18 mouse cellular contexts compared by ENCODE assay signal in the genomic region with DNA sequence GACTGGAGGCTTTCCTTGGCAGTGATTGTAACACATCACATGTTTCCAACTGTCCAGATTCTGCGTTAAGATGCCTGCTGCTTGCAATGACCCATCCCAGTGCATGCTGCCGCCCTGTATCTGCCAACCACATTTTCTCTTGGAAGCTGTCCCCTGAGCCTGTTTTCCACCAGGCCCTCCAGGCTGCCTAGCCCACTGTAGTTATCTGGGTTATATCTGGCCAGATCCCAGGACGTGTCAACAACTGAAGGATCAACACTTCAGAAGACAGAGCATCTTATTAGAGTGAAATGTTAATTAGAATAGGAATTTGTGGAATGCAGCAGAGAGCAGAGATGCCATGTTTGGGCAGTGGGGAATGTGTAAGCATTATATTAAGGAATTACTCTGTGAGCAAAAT.
DNase-seq lines count a peak whose midpoint lies in the region; ATAC-seq and TF ChIP-seq lines count a peak whose summit lies in the region.
"Had no signal": no experiment of that assay in that cellular context is flagged by ENCODE, and none has a peak within 500 bp of the region (broad histone marks: within the 10 kb centered on the region; RNA-seq: fewer than 3 reads in every experiment).

No protein-coding gene starts in this region.

- 0 out of 2 replicates have a peak overlapping the region, but pooled peaks have one; percentile 11 for H3K27ac ChIP-seq in forebrain, embryonic 13.5 days
- H3K27ac ChIP-seq in forebrain, embryonic 10.5 days, result no peak overlapping the region
- H3K27ac ChIP-seq in heart, embryonic 16.5 days (ENCODE audit: low read length), result peak overlapping the region; percentile 25; the same call in 1 of the 2 replicates
- no peak overlapping the region for H3K27ac ChIP-seq in midbrain, postnatal 0 days (ENCODE audit: low read depth, low read length)
- no peak overlapping the region for H3K27ac ChIP-seq in midbrain, embryonic 14.5 days (replicated peaks; ENCODE audit: low read depth, low read length)
- no peak overlapping the region for H3K27ac ChIP-seq in limb, embryonic 10.5 days
- H3K27ac ChIP-seq: embryonic facial prominence, embryonic 12.5 days; liver, embryonic 15.5 days; neural tube, embryonic 12.5 days had no signal

- H3K27me3 ChIP-seq in forebrain, embryonic 13.5 days, result no peaks in the 10 kb centered on the region
- H3K27me3 ChIP-seq in forebrain, embryonic 10.5 days (ENCODE audit: poor library complexity, severe bottlenecking), result no peaks in the 10 kb centered on the region
- H3K27me3 ChIP-seq in heart, embryonic 16.5 days (ENCODE audit: control insufficient read depth, insufficient read depth, low read length), result no peaks in the 10 kb centered on the region
- no peaks in the 10 kb centered on the region for H3K27me3 ChIP-seq in midbrain, postnatal 0 days (ENCODE audit: insufficient read depth, low read length)
- H3K27me3 ChIP-seq in midbrain, embryonic 14.5 days (ENCODE audit: control insufficient read depth, insufficient read depth, low read length), result no peaks in the 10 kb centered on the region
- no peaks in the 10 kb centered on the region for H3K27me3 ChIP-seq in limb, embryonic 10.5 days (ENCODE audit: low read depth, poor library complexity, severe bottlenecking)
- H3K27me3 ChIP-seq: embryonic facial prominence, embryonic 12.5 days; liver, embryonic 15.5 days; neural tube, embryonic 12.5 days had no signal

- no peak overlapping the region for H3K4me2 ChIP-seq in forebrain, embryonic 13.5 days
- no peak overlapping the region for H3K4me2 ChIP-seq in heart, embryonic 16.5 days (ENCODE audit: low read depth, low read length)
- H3K4me2 ChIP-seq in midbrain, postnatal 0 days (ENCODE audit: low read depth, low read length, poor library complexity, severe bottlenecking), result no peak overlapping the region
- H3K4me2 ChIP-seq in midbrain, embryonic 14.5 days (ENCODE audit: low read length), result no peak overlapping the region
- H3K4me2 ChIP-seq: embryonic facial prominence, embryonic 12.5 days; liver, embryonic 15.5 days; neural tube, embryonic 12.5 days had no signal

- DNase-seq in forebrain, embryonic 10.5 days (ENCODE audit: extremely low spot score, low spot score), result no peak
- DNase-seq in heart, adult 18-20 months, result no peak
- peak; percentile 39 for DNase-seq in midbrain, postnatal 0 days (ENCODE audit: low spot score)
- DNase-seq in midbrain, embryonic 14.5 days, result no peak
- no peak for DNase-seq in gastrocnemius, postnatal 4 days (ENCODE audit: low spot score in 2 of 2)
- DNase-seq in limb, embryonic 10.5 days (ENCODE audit: low spot score), result no peak
- DNase-seq: adrenal gland, postnatal 36 days; kidney, adult 2 months; kidney, postnatal 25 days; layer of hippocampus, adult 9-11 months; lung, postnatal 10 days; right cerebral cortex, postnatal 4 days; thymus, postnatal 25 days had no signal

- TF ChIP-seq CTCF in midbrain, postnatal 0 days (IDR thresholded peaks at IDR 0.05), result no peak

- ATAC-seq in forebrain, embryonic 13.5 days, result peak; percentile 89
- peak; percentile 87 for ATAC-seq in heart, embryonic 16.5 days (replicated peaks; ENCODE audit: extremely low read depth, insufficient read depth, low FRiP score)
- no peak for ATAC-seq in midbrain, postnatal 0 days (ENCODE audit: low FRiP score)
- no peak for ATAC-seq in midbrain, embryonic 14.5 days (ENCODE audit: low FRiP score, low TSS enrichment)

- H3K9ac ChIP-seq in forebrain, embryonic 13.5 days, result no peak overlapping the region
- H3K9ac ChIP-seq in heart, embryonic 16.5 days (ENCODE audit: low read length), result no peak overlapping the region
- no peak overlapping the region for H3K9ac ChIP-seq in midbrain, postnatal 0 days (replicated peaks; ENCODE audit: low read length, poor library complexity, severe bottlenecking)
- no peak overlapping the region for H3K9ac ChIP-seq in midbrain, embryonic 14.5 days (replicated peaks; ENCODE audit: low read length)
- H3K9ac ChIP-seq: embryonic facial prominence, embryonic 12.5 days; liver, embryonic 15.5 days; neural tube, embryonic 12.5 days had no signal

- no peaks in the 10 kb centered on the region for H3K9me3 ChIP-seq in forebrain, embryonic 13.5 days (replicated peaks)
- H3K9me3 ChIP-seq in forebrain, embryonic 10.5 days, result no peaks in the 10 kb centered on the region
- no peaks in the 10 kb centered on the region; the same call in 1 of the 2 replicates for H3K9me3 ChIP-seq in heart, embryonic 16.5 days (replicated peaks; ENCODE audit: control insufficient read depth, low read length)
- H3K9me3 ChIP-seq in midbrain, postnatal 0 days (ENCODE audit: low read length), result no peaks in the 10 kb centered on the region
- H3K9me3 ChIP-seq in midbrain, embryonic 14.5 days (ENCODE audit: control insufficient read depth, low read length), result no peaks in the 10 kb centered on the region
- H3K9me3 ChIP-seq in limb, embryonic 10.5 days (replicated peaks), result no peaks in the 10 kb centered on the region
- H3K9me3 ChIP-seq: embryonic facial prominence, embryonic 12.5 days; liver, embryonic 15.5 days; neural tube, embryonic 12.5 days had no signal

- no peaks in the 10 kb centered on the region for H3K36me3 ChIP-seq in forebrain, embryonic 13.5 days (ENCODE audit: poor library complexity, severe bottlenecking)
- H3K36me3 ChIP-seq in forebrain, embryonic 10.5 days (replicated peaks), result no peaks in the 10 kb centered on the region
- no peaks in the 10 kb centered on the region for H3K36me3 ChIP-seq in heart, embryonic 16.5 days (ENCODE audit: control insufficient read depth, insufficient read depth)
- no peaks in the 10 kb centered on the region for H3K36me3 ChIP-seq in midbrain, postnatal 0 days (ENCODE audit: insufficient read depth, low read length)
- H3K36me3 ChIP-seq in midbrain, embryonic 14.5 days (ENCODE audit: control insufficient read depth, insufficient read depth, low read length), result no peaks in the 10 kb centered on the region
- no peaks in the 10 kb centered on the region for H3K36me3 ChIP-seq in limb, embryonic 10.5 days
- H3K36me3 ChIP-seq: embryonic facial prominence, embryonic 12.5 days; liver, embryonic 15.5 days; neural tube, embryonic 12.5 days had no signal

- 41% methylated on average over 3 of the region's 3 CpGs for WGBS in forebrain, embryonic 13.5 days
- 64% methylated on average over 3 of the region's 3 CpGs for WGBS in forebrain, embryonic 10.5 days
- WGBS in heart, embryonic 16.5 days, result 20% methylated on average over 3 of the region's 3 CpGs
- 53% methylated on average over 3 of the region's 3 CpGs for WGBS in midbrain, postnatal 0 days
- 52% methylated on average over 3 of the region's 3 CpGs for WGBS in midbrain, embryonic 14.5 days
- 40% methylated on average over 3 of the region's 3 CpGs for WGBS in limb, embryonic 10.5 days

- no peaks in the 10 kb centered on the region; the same call in 1 of the 2 replicates for H3K4me1 ChIP-seq in forebrain, embryonic 13.5 days
- H3K4me1 ChIP-seq in forebrain, embryonic 10.5 days, result 0 out of 2 replicates have a peak, but pooled peaks cover 4% of the 10 kb centered on the region
- H3K4me1 ChIP-seq in heart, embryonic 16.5 days (ENCODE audit: control insufficient read depth, insufficient read depth, low read length), result peaks cover 8% of the 10 kb centered on the region
- no peaks in the 10 kb centered on the region for H3K4me1 ChIP-seq in midbrain, postnatal 0 days (ENCODE audit: insufficient read depth, low read length)
- H3K4me1 ChIP-seq in midbrain, embryonic 14.5 days (ENCODE audit: control insufficient read depth, insufficient read depth, low read length), result peaks cover 3% of the 10 kb centered on the region; the same call in 1 of the 2 replicates
- H3K4me1 ChIP-seq in limb, embryonic 10.5 days, result no peaks in the 10 kb centered on the region
- H3K4me1 ChIP-seq: embryonic facial prominence, embryonic 12.5 days; liver, embryonic 15.5 days; neural tube, embryonic 12.5 days had no signal

- H3K4me3 ChIP-seq in forebrain, embryonic 13.5 days, result no peak overlapping the region
- no peak overlapping the region for H3K4me3 ChIP-seq in forebrain, embryonic 10.5 days
- no peak overlapping the region for H3K4me3 ChIP-seq in heart, embryonic 16.5 days (ENCODE audit: low read length)
- no peak overlapping the region for H3K4me3 ChIP-seq in midbrain, postnatal 0 days (ENCODE audit: low read depth, low read length)
- no peak overlapping the region for H3K4me3 ChIP-seq in midbrain, embryonic 14.5 days (replicated peaks; ENCODE audit: low read depth, low read length)
- no peak overlapping the region for H3K4me3 ChIP-seq in limb, embryonic 10.5 days
- H3K4me3 ChIP-seq: embryonic facial prominence, embryonic 12.5 days; liver, embryonic 15.5 days; neural tube, embryonic 12.5 days had no signal

Comparison
In these comparisons a context has a peak if more than half of its experiments do, and no peak if none do; other contexts are left out.
1. H3K27ac ChIP-seq: peak in forebrain, embryonic 13.5 days (single experiment) and heart, embryonic 16.5 days (single experiment); none in forebrain, embryonic 10.5 days (single experiment), midbrain, postnatal 0 days (single experiment), midbrain, embryonic 14.5 days (single experiment) and limb, embryonic 10.5 days (single experiment).
2. ATAC-seq: peak in forebrain, embryonic 13.5 days (single experiment) and heart, embryonic 16.5 days (single experiment); none in midbrain, postnatal 0 days (single experiment) and midbrain, embryonic 14.5 days (single experiment).